Mouse (Mus musculus) intestine, embryonic 15.5 days (tissue): ENCODE measurements around the gene Tas2r120. TPM values are rescaled to one million over a fixed set of nuclear protein-coding genes. Genes with fewer than 3 reads are reported as not detected.
"Not testable (repeated sequence)": the region's sequence is repeated elsewhere in the genome, so short reads cannot be mapped to it uniquely, and the experiment has no call there.

Source experiments
- ATAC-seq: fragments of 200-750 bp; cut with Nextera tagmentation; 2 replicates; pipeline ENCODE4 v1.8.0; 2017; ENCODE audit warnings: moderate TSS enrichment, moderate library complexity
- H3K27ac ChIP-seq: fragments of 300-500 bp; sonication (generic); 2 replicates; pipeline ENCODE4 v1.5.1; 2015; ENCODE audit warnings: mild to moderate bottlenecking, inconsistent platforms
- H3K27me3 ChIP-seq: fragments of 300-500 bp; sonication (generic); replicated peaks from 2 replicates; pipeline ENCODE4 v1.6.1; 2015; ENCODE audit warnings: inconsistent platforms
- H3K36me3 ChIP-seq: fragments of 300-500 bp; sonication (generic); 2 replicates; pipeline ENCODE4 v1.6.1; 2015; ENCODE audit warnings: inconsistent platforms
- H3K4me1 ChIP-seq: fragments of 300-500 bp; sonication (generic); replicated peaks from 2 replicates; pipeline ENCODE4 v1.6.1; 2015; ENCODE audit warnings: inconsistent platforms
- H3K4me2 ChIP-seq: fragments of 300-500 bp; sonication (generic); replicated peaks from 2 replicates; pipeline ENCODE4 v1.6.1; 2015; ENCODE audit warnings: mild to moderate bottlenecking, inconsistent platforms
- H3K4me3 ChIP-seq: fragments of 300-500 bp; sonication (generic); replicated peaks from 2 replicates; pipeline ENCODE4 v1.5.1; 2015; ENCODE audit warnings: inconsistent platforms
- H3K9ac ChIP-seq: fragments of 300-500 bp; sonication (generic); 2 replicates; pipeline ENCODE4 v1.6.1; 2015; ENCODE audit warnings: inconsistent platforms
- H3K9me3 ChIP-seq: fragments of 300-500 bp; sonication (generic); 2 replicates; pipeline ENCODE4 v1.6.1; 2016; ENCODE audit warnings: inconsistent platforms
- WGBS: fragments of 180-500 bp; shearing (Covaris S2); methylation state at CpG from one replicate; pipeline ENCODE4 v1.1.7; 2015; 5-methylcytosine and 5-hydroxymethylcytosine counted together
- polyA plus RNA-seq: library from polyadenylated mRNA; unstranded; fragments of >200 nt; fragmentation: Nextera tagmentation; extraction: Ambion mirVana; gene quantifications from 2 replicates; pipeline ENCODE4 v1.2.1, GENCODE M21; 2015

The Tas2r120 gene
- polyA plus RNA-seq, result not detected in 2 replicates

DNA sequence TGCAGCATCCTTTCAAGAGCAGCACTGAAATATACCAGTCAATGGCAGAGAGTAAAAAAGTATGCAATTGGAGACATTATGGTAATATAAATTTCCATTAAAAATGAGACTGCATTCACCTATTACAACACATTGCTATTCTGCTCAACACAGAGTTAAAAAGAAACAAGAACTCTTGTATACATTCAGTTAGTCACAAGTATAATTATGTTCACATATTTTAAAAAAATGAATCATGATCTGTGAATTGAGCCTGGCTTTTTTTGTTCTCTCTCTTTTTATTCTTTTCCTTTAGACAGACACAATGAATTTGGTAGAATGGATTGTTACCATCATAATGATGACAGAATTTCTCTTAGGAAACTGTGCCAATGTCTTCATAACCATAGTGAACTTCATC lies at the start of gene Tas2r120:
TSS of gene Tas2r120 (plus strand) at position 301 of the 400 bp plus-strand sequence.
- Histone ChIP-seq H3K4me3 (no peak within 1 kb of the TSS), H3K4me2 (no peak within 1 kb of the TSS), H3K36me3 (no peaks in the 10 kb centered on the region), H3K27ac (no peak within 1 kb of the TSS), H3K27me3 (no peaks in the 10 kb centered on the region), H3K4me1 (no peaks in the 10 kb centered on the region), H3K9me3 (no peaks in the 10 kb centered on the region), H3K9ac (no peak within 1 kb of the TSS)
- ATAC-seq, result no peak

GRCm38 (mm10) chr6:132649399-132649798 lies 7.4 kb upstream of the Tas2r120 start:
- no peak for ATAC-seq

GRCm38 (mm10) chr6:132651426-132651825 lies 5.3 kb upstream of the Tas2r120 start, which contains the start of gene A630073D07Rik:
Gene A630073D07Rik (minus strand): TSS chr6:132651526.
- Histone ChIP-seq H3K9me3 (no peaks in the 10 kb centered on the region), H3K27ac (no peak within 1 kb of the TSS), H3K4me1 (no peaks in the 10 kb centered on the region), H3K4me3 (no peak within 1 kb of the TSS), H3K4me2 (no peak within 1 kb of the TSS), H3K36me3 (no peaks in the 10 kb centered on the region), H3K9ac (no peak within 1 kb of the TSS), H3K27me3 (no peaks in the 10 kb centered on the region)
- ATAC-seq, result no peak
- 70% methylated on average over 1 of the region's 1 CpGs for WGBS

More at GRCm38 (mm10) chr6:132649399-132649798, 7.4 kb upstream of the Tas2r120 start:
- Histone ChIP-seq H3K27me3 (no peaks in the 10 kb centered on the region), H3K4me2 (no peak overlapping the region), H3K9me3 (no peaks in the 10 kb centered on the region), H3K4me3 (no peak overlapping the region), H3K9ac (no peak overlapping the region), H3K36me3 (no peaks in the 10 kb centered on the region), H3K27ac (no peak overlapping the region), H3K4me1 (no peaks in the 10 kb centered on the region)

- not testable (repeated sequence) for ATAC-seq, H3K9me3 ChIP-seq, H3K4me3 ChIP-seq, H3K27me3 ChIP-seq, H3K36me3 ChIP-seq, H3K9ac ChIP-seq, H3K4me2 ChIP-seq, H3K27ac ChIP-seq, H3K4me1 ChIP-seq
- 81% methylated on average over 7 of the region's 7 CpGs for WGBS
Measured at GRCm38 (mm10) chr6:132691596-132691995, 34.8 kb downstream of the Tas2r120 start.

DNA sequence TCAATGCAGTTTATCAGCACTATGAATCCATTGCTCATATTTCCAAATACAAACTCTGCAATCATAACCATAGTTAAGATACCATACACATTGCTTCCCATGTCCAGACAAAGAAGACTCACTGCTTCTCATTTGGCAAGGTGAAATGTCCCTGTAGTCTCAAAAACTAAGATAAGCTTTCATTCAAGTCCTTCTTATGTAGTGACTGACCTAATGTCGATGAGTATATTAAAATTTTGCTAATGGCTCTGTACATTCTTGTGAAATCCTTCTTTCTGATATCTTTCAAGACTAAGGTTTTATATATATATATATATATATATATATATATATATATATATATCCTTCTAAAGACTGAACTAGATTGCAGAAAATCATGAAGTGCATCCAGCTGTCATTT lies 44.2 kb downstream of the Tas2r120 start, which contains the start of gene Tas2r121:
TSS of gene Tas2r121 (minus strand) at position 101 of the 400 bp plus-strand sequence.
- no peak within 1 kb of the TSS for H3K27ac ChIP-seq
- no peak for ATAC-seq
- H3K9ac ChIP-seq, result no peak within 1 kb of the TSS
- 66% methylated on average over 1 of the region's 1 CpGs for WGBS
- H3K4me2 ChIP-seq, result no peak within 1 kb of the TSS
- no peaks in the 10 kb centered on the region for H3K9me3 ChIP-seq
- H3K27me3 ChIP-seq, result no peaks in the 10 kb centered on the region
- H3K36me3 ChIP-seq, result no peaks in the 10 kb centered on the region
- H3K4me3 ChIP-seq, result no peak within 1 kb of the TSS
- no peaks in the 10 kb centered on the region for H3K4me1 ChIP-seq

Other genes with a start within 250 kb of the Tas2r120 start
- not detected in 2 replicates for gene Prh1, start 87.1 kb upstream of the Tas2r120 start, polyA plus RNA-seq
- not detected in 2 replicates for gene Prp2, start 61.0 kb upstream of the Tas2r120 start, polyA plus RNA-seq
- not detected in 2 replicates for gene A630073D07Rik, start 5.4 kb upstream of the Tas2r120 start, polyA plus RNA-seq
- not detected in 2 replicates for gene Tas2r121, start 44.1 kb downstream of the Tas2r120 start, polyA plus RNA-seq
- not detected in 2 replicates for gene Tas2r122, start 55.0 kb downstream of the Tas2r120 start, polyA plus RNA-seq
- not detected in 2 replicates for gene Tas2r115, start 81.1 kb downstream of the Tas2r120 start, polyA plus RNA-seq
- not detected in 2 replicates for gene Tas2r124, start 97.8 kb downstream of the Tas2r120 start, polyA plus RNA-seq
- gene Tas2r102, start 105.2 kb downstream of the Tas2r120 start, polyA plus RNA-seq, result not detected in 2 replicates
- not detected in 2 replicates for gene Tas2r136, start 121.2 kb downstream of the Tas2r120 start, polyA plus RNA-seq
- not detected in 2 replicates for gene Tas2r117, start 145.9 kb downstream of the Tas2r120 start, polyA plus RNA-seq
- not detected in 2 replicates for gene Tas2r123, start 190.2 kb downstream of the Tas2r120 start, polyA plus RNA-seq
- not detected in 2 replicates for gene Tas2r116, start 198.5 kb downstream of the Tas2r120 start, polyA plus RNA-seq
- not detected in 2 replicates for gene Tas2r110, start 211.1 kb downstream of the Tas2r120 start, polyA plus RNA-seq
- gene Tas2r113, start 236.1 kb downstream of the Tas2r120 start, polyA plus RNA-seq, result not detected in 2 replicates